Mouse (Mus musculus): ENCODE measurements around the gene D430042O09Rik.

The D430042O09Rik gene

GRCm38 (mm10) chr7:125868570-125868969 lies 160.9 kb downstream of the D430042O09Rik start:
- no peak for DNase-seq (ENCODE audit: extremely low spot score, low read depth, low spot score)

DNA sequence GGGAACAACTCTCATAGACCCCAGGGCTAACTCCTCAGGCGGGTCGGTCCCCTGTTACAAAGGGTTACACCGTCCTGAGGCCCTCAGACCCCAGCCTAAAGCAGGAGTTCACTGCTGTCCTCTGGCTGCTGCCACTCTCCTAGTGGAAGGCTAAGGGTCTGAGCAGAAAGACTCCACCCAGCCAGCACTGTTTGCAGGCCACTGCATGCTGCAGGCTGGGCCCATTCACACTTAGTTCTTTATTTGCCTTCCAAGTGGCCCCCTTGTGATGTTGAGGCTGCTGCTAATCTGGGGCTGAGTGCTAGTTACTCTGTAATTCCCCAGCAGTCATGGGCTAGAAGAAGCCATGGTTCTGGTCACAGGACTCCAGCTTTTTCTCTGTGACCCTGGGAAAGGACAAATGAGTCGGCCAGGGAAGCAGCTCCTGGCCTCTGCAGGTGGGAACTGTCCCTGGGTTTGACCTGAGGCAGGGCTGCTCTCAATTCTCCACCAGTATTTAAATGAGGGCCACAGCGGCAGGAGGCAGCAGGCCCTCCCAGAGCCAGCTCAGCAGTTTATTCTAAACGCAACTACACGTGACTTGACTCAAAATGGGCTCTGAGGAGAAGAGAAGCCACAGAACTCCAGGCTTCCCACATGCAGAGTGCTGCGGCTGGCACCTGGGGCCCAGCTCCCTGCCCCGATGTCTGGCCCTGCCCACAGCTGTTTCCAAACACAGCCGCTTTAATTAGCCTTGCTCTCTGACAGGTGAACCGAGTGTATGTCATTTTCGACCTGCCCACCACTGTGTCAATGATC lies 163.9 kb downstream of the D430042O09Rik start:
- no peak for DNase-seq (ENCODE audit: extremely low spot score, low read depth, low spot score)

DNA sequence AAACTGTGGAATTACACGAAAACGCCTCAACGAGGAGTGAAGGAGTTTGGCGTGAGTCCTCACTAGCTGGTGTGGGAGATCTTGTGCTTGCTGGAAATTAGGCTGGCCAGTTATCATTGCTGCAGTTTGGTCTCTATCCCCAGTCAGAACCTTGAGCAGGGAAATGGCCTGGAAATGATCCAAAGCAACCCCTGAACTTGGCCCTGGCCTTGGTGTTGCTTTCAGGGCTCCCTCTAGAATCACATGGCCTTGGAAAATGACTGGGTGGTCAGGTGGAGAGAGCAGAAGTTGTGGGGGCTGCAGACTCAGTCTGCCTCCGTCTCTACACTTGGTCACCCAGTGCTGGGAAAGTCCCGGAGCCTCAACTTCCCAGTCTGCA lies 164.5 kb downstream of the D430042O09Rik start:
- no peak for DNase-seq (ENCODE audit: extremely low spot score, low read depth, low spot score)

DNA sequence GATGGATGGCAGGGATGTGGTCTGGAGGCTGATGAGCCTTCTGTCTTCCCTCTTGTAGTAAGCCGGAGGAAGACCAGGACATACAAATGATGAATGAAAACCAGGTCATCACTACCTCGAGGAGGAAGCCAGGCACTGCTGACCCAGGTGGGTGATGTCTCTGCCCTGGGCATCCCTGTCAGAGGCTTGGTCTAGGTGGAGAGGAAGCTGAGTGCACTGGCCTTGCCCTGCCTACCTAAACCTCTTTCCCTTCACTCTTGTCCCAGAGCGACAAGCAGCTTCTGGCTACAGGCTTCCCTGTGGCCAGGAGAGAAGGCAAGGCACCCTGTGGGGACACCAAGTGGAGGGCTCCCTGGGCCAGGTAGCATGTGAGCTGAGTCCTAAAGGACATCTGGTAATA lies 165.2 kb downstream of the D430042O09Rik start:
- no peak for DNase-seq (ENCODE audit: extremely low spot score, low read depth, low spot score)

DNA sequence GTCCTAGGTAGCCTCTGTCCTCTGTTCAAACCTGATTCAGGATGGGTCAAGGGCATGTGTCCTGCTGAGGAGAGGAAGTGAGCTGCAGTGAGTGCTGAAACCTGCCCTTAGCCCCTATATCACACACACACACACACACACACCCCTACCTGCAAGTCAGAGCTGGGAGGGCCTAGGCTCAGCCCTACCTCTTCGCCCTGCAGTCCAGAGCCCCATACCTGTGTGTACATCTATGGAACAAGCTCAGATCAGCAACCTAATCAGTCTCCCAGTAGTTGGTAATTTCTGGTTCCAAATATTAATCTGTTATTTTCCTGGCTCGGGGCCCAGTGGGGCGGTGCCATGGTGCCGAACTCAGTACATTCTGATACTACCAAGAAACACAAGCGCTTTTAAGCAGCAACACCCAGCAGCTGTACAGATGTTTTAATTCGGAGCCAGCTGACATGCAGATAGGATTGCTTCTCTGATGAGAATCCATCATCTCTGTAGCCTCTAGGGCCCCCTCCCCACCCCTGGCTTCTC lies 166.3 kb downstream of the D430042O09Rik start:
- no peak for DNase-seq (ENCODE audit: extremely low spot score, low read depth, low spot score)

DNA sequence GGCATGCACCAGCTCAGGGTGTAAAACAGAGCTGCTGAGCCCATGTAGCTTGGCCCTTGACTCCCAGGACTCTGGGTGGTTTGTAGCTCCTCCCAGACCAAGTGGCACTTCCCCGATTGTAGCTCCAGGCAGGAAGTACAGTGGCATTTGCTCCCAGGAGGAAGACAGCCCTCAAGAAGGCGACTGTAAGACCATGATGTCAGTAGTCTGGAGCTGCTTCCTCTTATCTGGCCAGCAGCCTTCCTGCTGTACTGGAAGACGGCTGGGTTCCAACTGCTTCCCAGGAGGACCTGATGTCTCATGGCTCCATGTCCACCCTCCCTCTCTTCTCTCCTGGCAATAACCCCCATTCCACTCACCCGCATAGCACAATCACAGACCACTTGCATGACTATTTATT lies 170.4 kb downstream of the D430042O09Rik start:
- no peak for DNase-seq (ENCODE audit: extremely low spot score, low read depth, low spot score)

DNA sequence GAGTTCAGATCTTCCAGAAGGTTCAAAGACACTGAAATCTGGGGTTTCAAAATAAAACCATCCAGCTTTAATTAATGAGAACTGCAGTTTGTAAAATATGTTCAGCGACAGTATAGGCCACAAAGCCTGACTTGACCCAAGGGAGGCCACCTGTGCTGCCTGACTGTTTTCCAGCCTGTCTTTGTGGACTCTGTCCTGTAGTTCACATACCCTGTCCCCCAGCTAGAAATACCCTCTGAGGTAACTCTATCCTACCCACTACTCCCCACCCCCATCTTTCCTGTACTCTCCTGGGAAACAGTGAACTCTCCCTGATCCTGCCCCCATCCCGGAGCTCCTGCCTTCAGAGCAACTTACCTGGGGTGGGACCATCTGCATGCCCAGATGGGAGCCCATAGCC lies 175.5 kb downstream of the D430042O09Rik start:
- no peak for DNase-seq (ENCODE audit: extremely low spot score, low read depth, low spot score)

GRCm38 (mm10) chr7:125886116-125886680 lies 178.5 kb downstream of the D430042O09Rik start:
- no peak for DNase-seq (ENCODE audit: extremely low spot score, low read depth, low spot score)

GRCm38 (mm10) chr7:125887124-125887523 lies 179.4 kb downstream of the D430042O09Rik start:
- DNase-seq (ENCODE audit: extremely low spot score, low read depth, low spot score), result no peak

DNA sequence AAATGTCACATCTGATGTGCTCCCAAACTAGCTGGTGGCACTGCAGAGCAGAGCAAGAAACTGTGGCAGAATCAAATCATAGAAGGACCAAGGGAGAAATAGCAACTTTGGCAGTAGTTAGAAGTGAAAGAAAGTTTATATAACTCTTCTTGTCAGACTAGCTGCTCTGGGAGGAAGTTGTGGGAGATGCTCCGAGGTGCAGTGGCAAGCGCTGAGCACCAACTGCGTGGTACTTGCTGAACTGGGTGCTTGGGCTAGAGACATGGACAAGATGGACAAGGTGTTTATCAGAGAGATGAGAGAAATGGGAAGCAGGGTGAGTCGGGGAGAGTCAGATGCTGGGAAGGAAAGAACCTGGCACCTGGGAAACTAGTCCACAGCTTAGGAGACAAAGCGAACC lies 180.1 kb downstream of the D430042O09Rik start:
- DNase-seq (ENCODE audit: extremely low spot score, low read depth, low spot score), result no peak

GRCm38 (mm10) chr7:125888373-125888772 lies 180.7 kb downstream of the D430042O09Rik start:
- no peak for DNase-seq (ENCODE audit: extremely low spot score, low read depth, low spot score)

DNA sequence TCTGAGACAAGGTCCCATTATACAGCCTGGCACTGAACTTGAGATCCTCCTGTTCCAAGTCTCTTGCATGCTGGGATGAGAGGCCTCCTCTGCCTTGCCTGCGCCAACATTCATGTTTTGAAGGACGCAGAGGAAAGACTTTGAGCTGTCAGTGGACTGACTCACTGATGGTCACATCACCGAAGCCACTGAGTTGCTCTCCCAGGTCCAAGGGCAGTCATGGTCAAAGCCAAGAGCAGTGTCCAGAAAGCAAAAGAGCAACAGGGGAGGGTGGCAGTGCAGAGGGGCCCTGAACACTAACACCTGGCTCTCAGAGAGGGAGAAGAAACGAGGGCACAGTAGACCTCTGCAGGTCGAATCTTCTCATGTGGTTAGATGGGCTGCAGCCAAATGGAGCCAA lies 185.9 kb downstream of the D430042O09Rik start:
- DNase-seq (ENCODE audit: extremely low spot score, low read depth, low spot score), result no peak

GRCm38 (mm10) chr7:125897059-125897458 lies 189.4 kb downstream of the D430042O09Rik start:
- DNase-seq (ENCODE audit: extremely low spot score, low read depth, low spot score), result no peak

DNA sequence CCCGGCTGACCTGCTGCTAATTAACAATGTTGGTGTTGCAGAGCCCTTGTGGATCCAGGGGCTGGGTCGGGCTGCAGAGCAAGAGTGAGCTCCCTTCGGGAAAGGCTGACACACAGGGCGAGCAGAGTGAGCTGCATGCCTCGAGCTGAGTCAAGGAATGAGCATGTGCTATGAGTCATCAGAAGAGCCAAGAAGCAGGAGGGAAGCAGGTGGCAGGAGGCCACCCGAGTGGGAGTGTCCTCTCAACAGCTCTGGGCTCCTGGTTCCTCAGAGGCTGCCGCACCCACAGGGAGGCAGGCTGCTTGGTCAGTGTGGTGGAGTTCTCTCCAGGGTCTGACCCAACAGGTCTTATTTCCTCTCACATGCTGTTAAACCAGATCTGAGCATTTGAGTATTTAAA lies 191.3 kb downstream of the D430042O09Rik start:
- no peak for DNase-seq (ENCODE audit: extremely low spot score, low read depth, low spot score)

GRCm38 (mm10) chr7:125899916-125900315 lies 192.2 kb downstream of the D430042O09Rik start:
- DNase-seq (ENCODE audit: extremely low spot score, low read depth, low spot score), result no peak

DNA sequence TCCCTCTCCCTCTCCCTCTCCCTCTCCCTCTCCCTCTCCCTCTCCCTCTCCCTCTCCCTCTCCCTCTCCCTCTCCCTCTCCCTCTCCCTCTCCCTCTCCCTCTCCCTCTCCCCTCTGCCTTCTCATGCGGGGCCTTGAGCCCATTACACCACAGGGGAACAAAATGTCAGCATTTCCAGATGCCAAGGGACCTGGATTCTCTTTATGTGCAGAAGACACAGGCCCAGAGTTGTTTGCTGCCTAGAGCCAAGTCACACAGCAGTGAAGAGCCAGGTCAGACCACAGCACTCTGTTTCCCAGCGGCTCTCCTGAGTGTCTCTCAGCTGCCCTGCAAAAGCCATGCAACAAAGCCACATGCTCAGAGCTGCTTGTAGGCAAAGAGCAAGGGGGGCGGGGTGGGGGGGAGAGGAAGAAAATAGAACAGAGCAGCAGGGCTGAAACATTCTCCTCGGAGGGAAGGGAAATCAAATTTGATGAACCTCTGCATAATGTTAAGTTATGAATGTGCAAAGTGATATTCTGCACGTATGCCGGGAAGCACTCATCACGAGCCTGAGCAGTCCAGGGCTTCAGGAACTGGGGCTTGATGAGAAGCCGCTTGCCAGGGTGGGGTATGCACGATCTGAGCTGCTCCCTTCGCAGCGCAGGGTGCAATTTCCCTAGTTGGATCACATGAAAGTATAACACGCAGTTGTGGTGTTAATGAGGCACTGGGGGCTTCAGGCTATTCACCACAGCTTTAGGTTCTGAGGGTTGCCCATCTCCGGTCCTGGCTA lies 192.9 kb downstream of the D430042O09Rik start:
- DNase-seq (ENCODE audit: extremely low spot score, low read depth, low spot score), result no peak

- DNase-seq (ENCODE audit: extremely low spot score, low read depth, low spot score), result no peak
Measured at GRCm38 (mm10) chr7:125920801-125921200, 213.1 kb downstream of the D430042O09Rik start.

DNA sequence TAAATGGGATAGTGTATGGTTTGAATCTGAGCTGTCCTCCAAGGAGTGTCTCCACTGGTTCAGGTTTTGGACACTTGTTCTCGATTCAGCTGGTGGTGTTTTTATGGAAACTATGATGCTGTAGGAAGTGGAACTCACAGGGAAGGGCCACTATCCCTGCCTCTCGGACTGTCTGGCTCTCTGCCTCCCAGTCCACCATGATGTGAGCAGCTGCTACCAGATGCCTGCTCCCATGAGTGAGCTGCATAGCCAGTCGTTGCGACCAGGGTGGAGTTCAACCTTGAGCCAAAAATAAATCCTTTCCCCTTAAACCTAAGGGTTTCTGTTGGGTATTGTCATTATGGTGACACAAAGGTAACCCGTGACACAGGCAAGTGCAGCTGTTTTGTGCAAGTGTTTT lies 216.4 kb downstream of the D430042O09Rik start:
- DNase-seq (ENCODE audit: extremely low spot score, low read depth, low spot score), result no peak
